Mouse (Mus musculus): Measurements from ENCODE around the gene Dnm2.

The Dnm2 gene

DNA sequence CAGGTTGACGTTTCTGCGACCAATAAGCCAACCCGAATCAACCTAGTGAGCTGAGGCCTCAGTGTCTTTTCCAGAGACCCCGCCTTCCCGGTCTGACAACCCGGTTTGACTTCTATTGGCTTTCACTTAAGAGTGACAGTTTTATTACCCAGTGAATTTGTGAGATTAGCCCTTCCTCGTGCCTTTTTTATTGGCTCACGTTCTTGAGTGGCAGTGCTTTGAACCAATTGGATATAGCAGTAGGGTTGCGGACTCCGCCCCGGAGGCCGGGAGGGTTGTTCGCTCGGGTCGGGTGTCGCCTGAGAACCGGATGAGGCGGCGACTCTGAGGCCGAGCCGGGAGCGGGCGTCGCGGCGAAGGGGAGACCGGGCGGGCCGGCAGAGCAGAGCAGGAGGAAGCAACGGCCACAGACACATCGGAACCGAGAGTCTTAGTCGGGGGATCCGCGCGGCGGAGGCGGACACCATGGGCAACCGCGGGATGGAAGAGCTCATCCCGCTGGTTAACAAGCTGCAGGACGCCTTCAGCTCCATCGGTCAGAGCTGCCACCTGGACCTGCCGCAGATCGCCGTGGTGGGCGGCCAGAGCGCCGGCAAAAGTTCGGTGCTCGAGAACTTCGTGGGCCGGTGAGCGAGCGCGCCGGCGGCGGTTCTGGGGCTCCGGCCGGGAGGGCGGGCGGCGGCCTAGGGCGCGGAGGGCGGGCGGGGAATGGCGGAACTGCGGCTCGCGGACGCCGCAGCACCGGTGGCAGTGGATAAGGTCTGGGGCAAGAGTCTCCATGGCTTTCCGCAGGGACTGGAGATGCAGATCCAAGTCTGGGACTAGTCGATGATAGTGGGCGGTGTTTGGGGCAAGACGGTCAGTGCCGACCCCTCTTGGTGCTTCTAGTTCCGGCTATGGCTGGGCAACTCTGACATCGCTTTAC lies at the start of gene Dnm2:
TSS of gene Dnm2 (plus strand) at position 278 of the 925 bp plus-strand sequence.
- in situ Hi-C loops (cut with MboI, MseI), result loop anchor here (5.0 kb wide), 1 partner anchor 58 kb away; the partner anchor contains the start of gene Ilf3

DNA sequence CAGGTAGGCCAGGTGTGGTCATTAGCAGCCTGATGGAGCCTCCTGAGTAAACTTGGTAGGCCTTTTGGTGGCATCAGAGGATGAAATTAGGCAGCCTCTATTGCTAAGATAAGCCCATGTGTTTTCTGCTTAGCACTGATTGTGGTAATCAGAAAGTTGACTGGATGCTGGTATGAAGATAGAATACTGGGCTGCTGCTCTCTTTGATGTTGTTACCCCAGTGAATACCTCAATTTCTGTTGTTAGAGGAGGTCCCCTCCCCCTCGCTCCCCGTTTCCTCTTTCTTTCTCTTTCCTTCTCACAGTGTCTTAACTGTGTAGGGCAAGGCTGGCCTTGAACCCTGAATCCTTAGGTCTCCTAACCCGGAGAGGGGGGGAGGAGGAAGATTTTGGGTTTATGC lies 45.5 kb upstream of the Dnm2 start:
- in situ Hi-C loops (cut with MboI, MseI), result no loop called here

DNA sequence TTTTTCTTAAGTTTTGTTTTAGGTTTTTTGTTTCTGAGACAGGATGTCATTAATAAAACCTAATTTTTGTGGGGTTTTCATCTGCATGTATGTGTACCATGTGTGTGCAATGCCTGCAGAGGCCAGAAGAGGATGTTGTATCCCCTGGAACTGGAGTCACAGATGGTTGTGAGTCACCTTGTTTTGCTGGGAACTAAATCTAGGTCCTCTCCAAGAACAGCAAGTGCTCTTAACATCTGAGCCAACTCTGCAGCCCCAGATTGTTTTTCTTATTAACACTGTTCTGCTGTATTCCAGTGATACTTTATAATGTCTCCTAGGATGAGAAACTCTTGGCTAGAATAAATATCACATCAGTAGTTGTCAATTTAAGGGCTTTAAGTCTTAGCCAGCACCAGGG lies 43.8 kb upstream of the Dnm2 start:
- in situ Hi-C loops (cut with MboI, MseI), result no loop called here

DNA sequence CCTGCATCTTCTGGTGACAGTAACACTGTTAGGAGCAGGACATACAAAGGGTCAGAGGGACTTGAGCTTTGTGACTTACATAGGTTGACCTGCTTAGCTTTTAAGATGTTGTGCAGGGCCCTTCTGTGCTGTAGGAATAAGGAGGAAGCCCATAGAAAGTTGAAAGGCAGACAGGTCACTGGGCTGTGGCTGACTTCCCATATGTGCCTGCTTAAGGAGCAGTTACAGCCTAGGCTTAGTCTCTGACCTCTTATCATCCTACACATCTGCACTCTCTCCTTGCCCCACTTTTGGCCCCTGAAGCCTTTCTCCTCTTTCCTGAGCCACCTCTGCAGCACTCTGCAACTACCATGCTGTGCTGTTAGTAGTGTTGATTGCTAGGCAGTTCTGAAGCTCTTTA lies 40.7 kb upstream of the Dnm2 start:
- in situ Hi-C loops (cut with MboI, MseI), result no loop called here

DNA sequence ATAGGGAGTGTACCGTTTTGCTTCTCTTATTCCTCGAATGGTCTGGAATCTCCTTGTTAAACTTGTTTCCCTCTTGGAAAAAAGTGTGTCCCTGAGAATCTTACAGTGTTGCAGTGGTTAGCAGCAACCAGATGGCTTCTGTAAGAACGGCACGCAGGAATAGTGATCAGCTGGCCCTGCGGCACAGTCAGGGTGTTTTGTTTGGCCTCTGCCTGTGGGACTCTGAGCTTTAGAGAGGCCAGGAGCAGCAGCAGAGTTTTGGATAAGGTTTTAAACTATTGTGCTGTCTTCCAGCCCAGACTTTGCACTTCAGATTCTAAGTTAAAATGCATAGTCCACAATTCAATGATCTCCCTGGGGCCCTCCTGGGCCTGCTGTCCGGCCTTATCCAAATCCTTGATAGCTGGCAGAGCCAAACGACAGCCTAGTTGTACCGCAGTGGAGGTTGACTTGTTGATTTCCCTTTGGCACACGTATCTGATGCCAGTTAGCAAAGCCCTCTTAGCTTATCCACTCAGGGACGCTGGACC lies 32.0 kb upstream of the Dnm2 start:
- in situ Hi-C loops (cut with MboI, MseI), result no loop called here

DNA sequence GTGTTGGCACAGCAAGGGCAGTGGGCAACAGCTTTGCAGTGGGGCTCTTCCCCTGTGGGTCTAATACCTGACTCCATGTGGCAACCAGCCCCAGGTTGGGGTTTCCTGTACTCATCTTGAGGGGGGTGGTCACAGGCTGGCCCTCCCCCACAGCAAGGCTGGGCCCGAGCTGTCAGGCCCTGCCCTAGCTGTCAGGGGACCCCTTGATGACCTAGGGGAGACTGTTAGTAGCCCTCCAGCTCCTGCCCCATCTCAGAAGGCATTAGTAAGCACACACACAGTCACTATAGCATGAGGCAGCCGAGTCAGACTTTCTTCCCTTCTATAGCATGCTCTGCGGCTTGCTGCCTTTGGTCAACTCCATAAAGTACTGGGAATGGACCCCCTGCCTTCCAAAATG lies 29.0 kb upstream of the Dnm2 start:
- in situ Hi-C loops (cut with MboI, MseI), result no loop called here

DNA sequence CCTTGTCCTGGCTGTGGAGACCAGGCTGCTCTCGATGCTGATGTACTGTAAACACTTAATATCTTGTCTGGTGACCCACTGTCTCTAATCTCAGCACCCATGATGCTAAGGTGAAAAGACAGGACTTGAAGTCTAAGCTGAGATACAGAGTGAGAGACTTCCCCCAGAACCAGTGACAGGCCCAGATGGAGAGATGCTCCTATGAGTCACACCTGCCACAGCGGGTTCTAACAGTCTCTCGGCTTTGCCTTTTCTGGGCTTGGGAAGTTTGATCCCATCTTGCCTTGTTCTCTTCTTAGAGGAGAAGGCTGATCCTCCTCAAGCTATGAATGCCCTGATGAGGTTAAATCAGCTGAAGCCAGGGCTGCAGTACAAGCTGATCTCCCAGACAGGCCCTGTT lies 27.5 kb upstream of the Dnm2 start:
- in situ Hi-C loops (cut with MboI, MseI), result no loop called here

DNA sequence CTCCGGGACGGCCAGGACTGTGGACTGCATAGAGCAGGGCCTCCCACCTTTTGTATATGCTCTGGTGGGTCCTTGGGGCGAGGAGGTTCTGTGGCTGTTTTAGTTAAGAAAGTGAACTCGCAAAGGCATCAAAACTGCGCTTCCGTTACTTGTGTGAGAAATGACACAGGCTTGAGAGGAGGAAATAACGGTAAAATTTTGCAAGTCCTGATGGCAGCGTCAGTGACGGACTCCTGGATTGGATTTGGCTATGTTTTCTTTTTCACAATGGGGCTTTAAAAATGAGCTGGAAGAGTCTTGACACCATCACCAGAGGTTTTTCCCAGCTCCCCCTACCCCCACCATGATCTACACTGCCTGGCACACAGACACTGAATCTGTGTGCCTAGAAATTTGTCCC lies 23.7 kb upstream of the Dnm2 start:
- in situ Hi-C loops (cut with MboI, MseI), result no loop called here

DNA sequence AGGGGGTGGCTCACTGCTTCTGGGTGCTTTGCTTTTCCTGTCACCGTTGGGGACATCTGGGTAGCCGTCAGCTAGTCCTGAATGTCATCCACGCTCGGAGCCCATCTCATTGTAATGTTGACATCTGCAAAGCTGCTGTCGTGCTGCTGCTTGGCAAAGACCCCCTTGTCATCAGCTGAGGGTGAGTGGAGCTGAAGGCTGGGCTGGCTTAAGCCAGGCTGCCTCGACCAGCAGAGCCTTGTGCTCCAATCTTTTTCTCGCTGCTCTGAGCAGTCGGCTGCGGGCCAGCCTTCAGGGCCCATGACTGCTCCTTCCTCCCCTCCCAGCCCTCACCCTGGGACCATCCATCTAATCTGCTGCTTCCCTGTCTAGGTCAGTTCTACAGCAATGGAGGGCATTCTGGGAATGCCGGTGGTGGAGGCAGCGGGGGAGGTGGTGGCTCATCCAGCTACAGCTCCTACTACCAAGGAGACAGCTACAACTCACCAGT lies 21.9 kb upstream of the Dnm2 start:
- in situ Hi-C loops (cut with MboI, MseI), result no loop called here

DNA sequence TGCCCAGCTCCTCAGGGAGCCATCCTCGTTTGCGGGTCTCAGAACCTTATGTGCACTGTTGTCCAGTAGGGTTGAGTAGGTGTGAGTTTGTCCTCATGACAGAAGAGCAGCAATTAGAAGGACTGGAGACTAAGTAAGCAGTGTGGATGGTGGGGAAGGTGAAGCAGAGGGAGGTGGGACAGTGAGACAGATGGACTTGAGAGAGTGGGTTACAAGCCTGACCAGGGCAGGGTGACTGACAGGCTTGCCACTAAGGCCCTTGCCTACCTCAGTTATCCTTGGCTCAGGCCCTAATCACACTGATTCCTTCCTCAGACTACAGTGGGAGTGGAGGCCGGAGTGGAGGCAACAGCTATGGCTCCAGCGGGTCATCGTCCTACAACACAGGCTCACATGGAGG lies 21.0 kb upstream of the Dnm2 start:
- in situ Hi-C loops (cut with MboI, MseI), result no loop called here

DNA sequence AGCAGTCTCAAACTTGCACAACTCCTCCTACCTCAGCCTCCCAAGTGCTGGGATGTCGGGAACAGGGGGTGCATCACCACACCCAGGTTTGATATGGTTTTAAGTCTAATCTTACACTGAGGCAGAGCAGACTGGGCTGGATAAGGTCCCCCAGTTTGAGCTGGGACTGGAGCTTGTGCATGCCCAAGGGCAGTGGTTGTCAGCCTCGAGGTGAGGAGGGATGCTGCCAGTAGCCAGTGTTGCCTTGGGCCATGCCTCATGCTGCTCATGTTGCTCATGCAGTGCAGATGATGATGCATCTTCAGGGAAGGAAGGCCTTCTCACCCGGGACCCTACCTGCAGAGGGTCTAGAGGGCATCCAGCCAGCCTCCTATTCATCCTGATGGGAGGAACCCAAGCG lies 19.2 kb upstream of the Dnm2 start:
- in situ Hi-C loops (cut with MboI, MseI), result loop anchor here (5.0 kb wide), 1 partner anchor 33 kb away; no protein-coding TSS in a partner anchor

DNA sequence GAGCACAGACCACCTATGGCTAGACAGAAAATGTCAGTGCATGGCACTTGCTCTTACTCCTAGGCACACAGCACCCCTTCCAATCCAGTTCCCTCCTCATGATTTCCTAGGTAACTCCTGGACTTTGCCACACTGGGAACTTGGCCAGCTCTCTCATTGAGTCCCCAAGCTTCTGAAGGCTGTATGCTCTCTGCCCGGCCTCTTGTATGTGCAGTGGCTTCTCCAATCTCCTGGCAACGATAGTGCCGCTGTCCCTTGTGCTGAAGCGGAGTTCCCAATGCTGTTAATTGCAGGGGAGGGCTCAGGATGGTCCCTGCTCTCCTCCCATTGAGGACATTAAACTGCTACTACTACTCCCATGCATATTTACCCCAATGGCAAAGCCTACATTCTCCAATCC lies 16.8 kb upstream of the Dnm2 start:
- in situ Hi-C loops (cut with MboI, MseI), result loop anchor here (5.0 kb wide), 1 partner anchor 36 kb away; no protein-coding TSS in a partner anchor

DNA sequence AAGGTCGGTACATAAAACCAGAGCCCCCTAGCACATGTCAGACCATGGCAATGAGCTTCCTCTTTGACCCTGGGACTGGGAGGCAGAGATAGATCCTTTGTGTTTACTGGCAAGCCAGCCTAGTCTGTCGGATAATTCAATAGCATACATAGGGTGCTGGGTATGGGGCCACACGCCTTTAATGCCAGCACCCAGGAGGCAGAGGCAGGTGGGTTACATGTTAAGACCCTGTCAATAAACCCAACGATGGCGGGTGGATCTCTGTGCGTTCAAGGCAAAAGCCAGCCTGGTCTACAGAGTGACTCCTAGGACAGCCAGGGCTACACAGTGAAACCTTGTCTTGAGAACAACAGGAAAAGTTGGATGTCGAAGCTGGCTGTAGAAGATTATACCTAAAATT lies 16.1 kb upstream of the Dnm2 start:
- in situ Hi-C loops (cut with MboI, MseI), result loop anchor here (5.0 kb wide), 1 partner anchor 36 kb away; no protein-coding TSS in a partner anchor

DNA sequence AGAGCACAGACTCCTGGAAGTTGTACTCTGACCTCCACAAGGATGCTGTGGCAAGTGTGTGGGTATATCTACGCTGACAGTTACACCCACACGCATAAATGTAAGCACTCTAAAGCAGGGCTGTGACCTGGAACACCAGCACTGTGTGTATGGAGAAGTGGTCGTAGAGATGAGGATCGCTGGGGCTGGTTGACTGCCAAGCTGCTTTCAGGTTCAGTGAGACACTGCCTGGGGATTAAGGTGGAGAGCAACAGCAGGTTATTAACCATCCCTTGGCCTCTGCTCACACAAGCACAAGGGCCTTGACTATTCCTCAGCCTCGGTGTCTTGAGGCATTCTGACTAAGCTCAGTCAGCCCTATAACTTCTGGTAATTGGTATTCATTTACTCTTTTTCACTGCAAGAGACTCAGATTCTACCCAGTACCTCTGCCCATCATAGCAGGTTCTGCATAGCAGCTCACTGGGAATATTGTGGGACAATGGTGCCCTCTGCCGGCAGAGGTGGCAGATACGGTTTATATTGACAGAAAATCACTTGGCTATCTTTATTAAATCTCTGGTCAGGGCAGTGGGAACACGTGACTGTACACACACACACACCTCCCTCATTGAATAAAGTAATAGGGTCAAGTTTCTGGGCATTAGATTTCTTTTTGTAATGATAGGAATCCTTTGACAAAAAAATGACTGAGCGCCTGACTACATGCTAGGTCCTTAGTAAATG lies 15.0 kb upstream of the Dnm2 start:
- in situ Hi-C loops (cut with MboI, MseI), result loop anchor here (5.0 kb wide), 1 partner anchor 37 kb away; no protein-coding TSS in a partner anchor

DNA sequence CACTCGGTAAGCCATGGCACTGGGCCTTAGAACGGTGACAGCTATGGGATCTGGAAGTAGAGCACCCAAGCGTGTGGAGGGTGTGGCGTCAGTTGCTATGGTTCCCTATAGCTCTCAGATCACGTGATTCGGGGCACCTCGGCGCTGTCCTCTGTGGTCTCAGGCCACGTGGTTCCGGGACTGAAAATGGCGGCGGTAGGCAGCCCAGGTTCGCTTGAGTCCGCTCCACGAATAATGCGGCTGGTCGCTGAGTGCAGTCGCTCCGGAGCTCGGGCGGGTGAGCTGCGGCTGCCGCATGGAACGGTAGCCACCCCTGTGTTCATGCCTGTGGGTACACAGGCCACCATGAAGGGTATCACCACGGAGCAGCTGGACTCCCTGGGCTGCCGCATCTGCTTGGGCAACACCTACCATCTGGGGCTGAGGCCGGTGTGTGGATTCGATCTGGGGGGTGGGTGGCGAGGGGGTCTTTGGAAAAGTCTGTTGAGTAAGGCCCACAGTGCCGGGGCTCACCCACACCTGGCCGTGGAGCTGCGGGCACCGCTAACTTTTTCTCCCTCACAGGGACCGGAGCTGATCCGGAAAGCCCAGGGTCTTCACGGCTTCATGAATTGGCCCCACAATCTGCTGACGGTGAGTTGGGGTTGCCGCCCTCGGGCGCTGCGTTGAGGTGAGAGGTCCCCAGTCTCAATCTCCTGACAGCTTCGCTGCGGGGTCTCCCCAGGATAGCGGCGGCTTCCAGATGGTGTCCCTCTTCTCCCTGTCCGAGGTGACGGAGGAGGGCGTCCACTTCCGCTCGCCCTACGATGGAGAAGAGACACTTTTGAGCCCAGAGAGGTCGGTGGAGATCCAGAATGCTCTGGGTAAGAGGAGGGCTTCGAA lies 12.8 kb upstream of the Dnm2 start, which contains the start of gene Qtrt1:
TSS of gene Qtrt1 (plus strand) at position 169 of the 882 bp plus-strand sequence.
- in situ Hi-C loops (cut with MboI, MseI), result no loop called here

DNA sequence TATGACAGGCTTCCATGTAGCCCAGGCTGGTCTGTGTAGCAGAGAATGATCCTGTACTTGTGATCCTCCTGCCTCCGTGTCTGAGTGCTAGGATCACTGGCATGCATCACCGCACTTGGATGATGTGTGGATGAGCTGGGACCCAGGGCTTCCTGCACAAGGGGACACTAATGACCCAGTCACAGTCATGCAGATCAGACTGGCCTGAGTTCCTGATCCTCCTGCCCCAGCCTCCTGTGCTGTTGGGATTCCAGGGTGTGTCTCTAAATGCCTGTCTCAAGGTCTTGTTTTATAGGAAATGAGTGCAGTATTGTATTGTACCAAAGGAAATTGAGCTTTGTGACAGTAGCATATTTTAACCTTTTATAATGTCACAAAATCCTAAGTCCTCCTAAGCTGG lies 6.8 kb upstream of the Dnm2 start:
- in situ Hi-C loops (cut with MboI, MseI), result no loop called here

DNA sequence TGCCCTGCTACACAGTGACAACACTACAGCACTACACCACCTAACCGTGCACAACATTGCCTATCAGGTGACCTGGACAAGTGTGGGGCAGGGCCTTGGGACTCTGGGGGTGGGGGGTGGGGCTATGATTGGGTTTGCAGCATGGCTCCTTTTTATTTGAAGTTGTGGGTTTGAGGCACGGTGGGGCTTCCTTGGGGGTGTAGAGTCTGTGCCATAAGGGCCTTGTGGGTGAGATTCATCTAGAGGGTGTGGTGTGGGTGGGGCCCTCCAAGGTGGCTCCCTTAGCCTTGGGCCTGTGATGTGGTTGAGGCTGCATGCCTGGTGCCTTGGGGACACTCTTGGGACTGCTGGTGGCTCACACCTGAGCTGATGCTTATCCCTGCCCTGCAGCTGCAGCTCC lies 5.1 kb upstream of the Dnm2 start:
- in situ Hi-C loops (cut with MboI, MseI), result no loop called here

DNA sequence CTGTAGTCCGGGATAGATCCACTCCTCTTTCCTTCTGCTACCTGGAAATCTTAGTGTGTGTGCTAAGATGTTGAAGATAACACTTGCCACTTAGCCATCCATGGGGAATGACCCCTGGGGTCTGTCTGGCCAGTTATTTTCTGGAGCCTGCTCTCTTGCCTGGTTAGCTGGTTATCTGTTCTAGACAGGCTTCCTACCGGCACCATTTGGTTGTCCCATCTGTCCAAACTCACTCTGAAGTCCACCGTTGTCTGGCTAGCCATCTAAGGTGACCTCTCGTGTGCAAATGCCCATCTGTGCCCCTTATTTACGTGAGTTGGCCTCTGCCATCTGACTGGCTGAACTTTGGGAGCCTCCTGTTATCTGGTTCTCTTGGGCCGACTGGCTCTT lies 843 bp downstream of the Dnm2 start:
- in situ Hi-C loops (cut with MboI, MseI), result loop anchor here (5.0 kb wide), 1 partner anchor 58 kb away; the partner anchor contains the start of gene Ilf3

DNA sequence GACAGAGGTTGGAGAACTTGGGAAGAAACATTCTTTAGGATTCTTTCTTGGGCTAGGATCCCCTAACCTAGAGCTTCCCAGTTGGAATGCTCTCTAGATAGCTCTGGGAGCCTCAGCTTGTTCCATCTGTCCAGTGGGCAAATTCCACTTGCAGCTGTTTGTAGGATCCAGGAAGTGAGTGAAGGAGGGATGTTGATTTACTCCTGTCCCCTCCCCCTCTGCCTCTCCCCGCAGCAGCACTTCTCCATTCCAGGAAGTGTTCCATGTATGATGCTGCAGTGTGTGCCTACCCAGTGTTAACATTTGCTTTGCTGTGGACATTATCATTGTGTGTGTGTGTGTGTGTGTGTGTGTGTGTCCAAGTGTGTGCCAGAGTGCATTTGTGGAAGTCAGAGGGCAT lies 1.3 kb downstream of the Dnm2 start:
- in situ Hi-C loops (cut with MboI, MseI), result loop anchor here (5.0 kb wide), 1 partner anchor 59 kb away; the partner anchor contains the start of gene Ilf3

DNA sequence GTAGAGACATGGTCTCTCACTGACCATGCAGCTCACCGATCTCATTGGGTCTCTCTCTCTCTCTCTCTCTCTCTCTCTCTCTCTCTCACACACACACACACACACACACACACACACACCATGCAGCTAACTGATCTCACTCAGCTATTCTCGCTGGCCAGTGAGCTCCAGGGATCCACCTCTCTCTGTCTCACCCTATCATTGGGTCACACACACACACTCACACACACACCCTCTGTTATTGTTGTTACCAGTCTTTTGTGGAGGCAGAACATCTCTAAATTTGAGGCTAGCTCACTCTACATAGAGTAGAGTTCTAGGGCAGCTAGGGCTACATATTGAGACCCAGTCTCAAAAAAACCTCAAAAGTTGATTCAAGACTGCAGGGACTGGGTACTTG lies 1.8 kb downstream of the Dnm2 start:
- in situ Hi-C loops (cut with MboI, MseI), result loop anchor here (5.0 kb wide), 1 partner anchor 59 kb away; the partner anchor contains the start of gene Ilf3

DNA sequence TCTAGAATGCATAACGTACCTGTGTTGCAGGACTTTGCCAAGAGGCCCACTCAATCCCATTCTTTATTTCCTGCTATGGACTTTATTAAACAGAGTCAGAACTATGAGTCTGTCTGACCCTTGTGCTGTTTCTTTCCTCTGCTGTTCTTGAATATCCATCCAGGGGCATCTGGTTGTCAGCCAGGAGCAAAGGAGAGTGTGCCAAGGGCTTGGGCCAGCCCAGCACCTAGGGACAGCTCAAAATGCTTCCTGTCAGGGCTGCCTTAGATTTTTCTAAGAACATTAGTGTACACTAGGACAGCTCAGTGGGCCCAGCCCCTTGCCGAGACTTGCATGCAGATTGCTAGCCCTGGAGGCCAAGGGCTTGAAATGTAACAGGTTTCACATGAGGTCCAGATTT lies 3.1 kb downstream of the Dnm2 start:
- in situ Hi-C loops (cut with MboI, MseI), result loop anchor here (5.0 kb wide), 1 partner anchor 60 kb away; the partner anchor contains the start of gene Ilf3

Measured in T-helper 1 cell (primary cell).